Mouse (Mus musculus) frontal cortex, postnatal 14 days (tissue): ENCODE results near the gene Trappc3.

Experiments used
- DNase-seq, 2 experiments: peaks; one replicate each; pipeline ENCODE4 v3.0.0; 2022; ENCODE audit warnings: low spot score in 2 of 2

The Trappc3 gene

GRCm38 (mm10) chr4:126251655-126252254, 10.4 kb upstream of the Trappc3 start:
- no peak for DNase-seq

- DNase-seq, result no peak
Observed at GRCm38 (mm10) chr4:126252411-126253237, 9.5 kb upstream of the Trappc3 start.

DNA sequence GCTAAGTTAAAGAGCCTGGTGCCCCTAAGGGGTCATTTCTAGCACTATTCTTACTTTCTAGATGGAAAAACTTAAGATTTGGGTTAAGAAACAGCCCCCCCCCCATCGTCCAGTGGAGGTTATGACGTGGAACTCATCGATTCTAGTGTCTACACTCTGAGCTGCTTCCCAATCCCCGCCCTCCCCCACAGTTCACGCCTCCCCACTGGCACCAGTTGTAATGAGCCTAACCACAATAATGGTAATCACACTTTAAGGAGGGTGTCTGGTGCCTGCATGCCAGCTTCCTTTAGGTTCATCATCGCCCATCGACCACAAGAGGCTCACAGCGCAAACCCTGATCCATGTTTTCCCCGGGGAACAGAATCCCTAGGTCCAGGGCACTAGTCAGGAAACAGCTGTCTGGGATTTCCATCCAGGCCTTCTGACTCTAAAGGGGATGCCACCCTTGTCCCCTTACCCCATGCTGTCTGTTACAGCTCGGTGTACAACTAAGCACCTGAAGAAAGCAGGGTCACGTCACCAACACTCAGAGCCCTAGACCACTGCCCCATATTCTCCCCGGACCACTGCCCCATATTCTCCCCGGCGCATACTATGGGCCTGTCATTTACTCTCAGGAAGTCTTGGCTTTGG, 8.4 kb upstream of the Trappc3 start:
- DNase-seq, result no peak

DNA sequence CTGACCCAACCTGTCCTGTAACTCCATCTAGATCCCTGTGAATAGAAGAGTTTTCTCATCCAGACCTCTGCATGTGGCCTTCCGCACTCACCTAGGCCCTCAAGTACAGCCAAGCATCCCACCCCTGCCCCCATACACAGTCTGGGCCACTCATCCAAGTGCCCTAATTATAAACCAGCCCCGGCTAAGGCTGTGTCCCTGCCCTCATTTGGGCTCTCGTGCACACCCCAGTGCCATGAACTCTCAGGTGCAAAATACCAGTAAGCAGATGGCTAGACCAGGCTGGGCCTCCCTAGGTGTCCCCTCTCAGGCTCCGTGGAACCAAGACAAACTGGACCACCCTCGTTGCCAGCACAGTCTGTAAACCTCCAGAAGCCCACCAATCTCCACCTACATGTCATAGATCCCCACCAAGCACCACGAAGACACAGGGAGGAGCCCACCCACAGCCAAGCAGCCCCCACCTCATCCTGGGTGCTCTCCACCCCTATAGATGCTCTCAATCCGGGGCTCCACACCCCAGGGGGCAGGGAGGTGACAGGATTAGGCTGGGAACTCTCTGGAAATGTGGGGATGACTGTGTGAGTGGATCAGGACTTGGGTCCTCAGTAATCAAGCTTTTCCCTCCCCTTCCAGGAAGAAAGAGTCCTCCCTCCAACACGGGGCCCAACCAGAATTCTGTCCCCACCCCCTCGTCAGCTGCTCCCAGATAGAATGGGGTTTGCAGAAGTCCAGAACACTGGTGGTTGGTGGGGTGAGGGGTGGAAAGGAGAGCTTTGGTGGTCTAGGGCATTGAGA, 7.6 kb upstream of the Trappc3 start:
- no peak for DNase-seq

GRCm38 (mm10) chr4:126255113-126256001, 6.8 kb upstream of the Trappc3 start:
- DNase-seq, result no peak

- DNase-seq, result peak; percentile 77 to 78
Observed at GRCm38 (mm10) chr4:126256131-126256791, 5.9 kb upstream of the Trappc3 start, which contains the start of gene Map7d1. TSS of gene Map7d1 (minus strand) at chr4:126256343.

GRCm38 (mm10) chr4:126256967-126257881, 4.9 kb upstream of the Trappc3 start:
- DNase-seq, result no peak

DNA sequence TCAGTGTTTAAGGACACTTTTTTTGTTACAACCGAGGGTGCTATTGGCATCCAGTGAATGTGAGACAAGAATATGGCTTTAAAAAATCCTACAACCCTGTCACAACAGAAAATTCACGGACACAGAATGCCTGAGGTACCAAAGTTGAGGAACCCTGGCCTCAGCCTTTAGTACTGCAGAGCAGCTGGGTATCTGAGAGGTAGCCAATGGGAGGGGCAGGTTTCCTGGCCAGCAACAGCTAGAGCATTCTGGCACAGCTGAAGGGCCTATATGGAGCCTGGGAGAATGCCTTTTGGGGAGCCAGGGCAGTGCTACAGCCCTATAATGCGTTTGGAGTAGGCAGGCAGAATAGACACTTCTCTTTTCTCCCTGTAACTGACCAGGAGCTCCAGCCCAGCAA, 3.1 kb upstream of the Trappc3 start:
- DNase-seq, result no peak

DNA sequence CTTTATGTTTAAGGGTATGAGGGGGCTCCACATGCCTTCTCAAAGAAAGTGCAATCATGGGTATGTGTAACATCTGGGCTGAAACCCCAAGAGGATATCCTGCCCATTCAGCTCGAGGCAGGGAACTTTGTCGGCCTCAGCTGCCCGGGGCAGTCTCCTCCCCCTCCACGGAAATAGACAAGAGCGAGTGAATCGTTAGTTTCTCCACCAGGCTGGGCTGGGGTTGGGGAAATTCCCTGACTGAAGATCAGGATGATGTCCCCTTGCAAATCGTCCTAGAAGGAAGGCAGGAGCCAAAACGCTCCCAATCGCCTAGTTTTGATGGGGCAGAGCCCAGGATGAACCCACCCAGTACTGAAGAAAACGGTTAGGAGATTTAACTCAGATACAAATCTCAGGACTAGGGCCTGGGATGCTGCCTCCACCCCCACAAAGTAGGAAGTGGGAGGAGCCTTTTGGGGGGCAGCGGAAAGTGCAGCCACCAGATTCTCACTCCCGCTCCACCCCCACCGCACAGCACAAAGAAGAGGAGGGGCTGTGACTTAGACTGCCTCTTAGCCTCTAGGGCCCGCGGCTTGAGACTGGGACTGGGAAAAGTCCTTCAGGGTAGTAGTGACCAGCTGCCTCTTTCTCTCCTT, 2.5 kb upstream of the Trappc3 start:
- no peak for DNase-seq

- no peak for DNase-seq
Observed at GRCm38 (mm10) chr4:126260520-126261201, 1.5 kb upstream of the Trappc3 start.

DNA sequence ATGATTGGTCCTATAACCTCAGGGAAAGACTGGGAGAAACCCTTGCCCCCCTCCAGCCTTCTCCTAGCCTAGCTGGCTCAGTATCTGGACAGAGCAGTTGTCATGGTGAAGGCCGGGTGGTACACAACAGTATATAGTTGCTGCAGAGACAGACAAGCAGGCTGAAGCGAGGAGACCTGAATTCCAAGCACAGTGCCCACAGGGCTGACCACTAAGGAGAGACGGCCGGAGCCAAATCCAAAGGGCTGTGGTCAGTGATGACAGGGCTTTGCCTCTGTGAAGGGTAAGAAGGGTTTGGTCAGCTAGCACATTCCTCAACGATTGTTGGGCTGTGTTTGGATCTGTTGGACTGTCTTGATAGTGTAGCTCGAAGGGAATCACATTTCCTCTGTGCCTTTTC, 859 bp upstream of the Trappc3 start:
- no peak for DNase-seq

- DNase-seq, result no peak
Observed at GRCm38 (mm10) chr4:126261675-126262074, 450 bp upstream of the Trappc3 start.

GRCm38 (mm10) chr4:126269292-126269691, 7.2 kb downstream of the Trappc3 start:
- DNase-seq, result no peak

DNA sequence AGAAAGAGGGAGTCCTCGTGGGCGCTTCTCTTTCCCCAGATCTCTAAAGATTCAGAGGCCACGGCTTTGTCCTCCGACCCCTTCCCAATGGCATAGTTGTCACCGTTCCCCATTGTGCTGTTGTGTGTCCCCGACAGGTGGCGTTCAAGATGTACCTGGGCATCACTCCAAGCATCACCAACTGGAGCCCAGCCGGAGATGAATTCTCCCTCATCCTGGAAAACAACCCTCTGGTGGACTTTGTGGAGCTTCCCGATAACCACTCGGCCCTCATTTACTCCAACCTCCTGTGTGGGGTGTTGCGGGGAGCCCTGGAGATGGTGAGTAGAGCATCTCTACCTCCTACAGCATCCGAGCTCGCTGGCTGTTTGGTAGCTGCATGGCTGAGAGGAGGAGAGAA, 11.6 kb downstream of the Trappc3 start:
- no peak for DNase-seq

DNA sequence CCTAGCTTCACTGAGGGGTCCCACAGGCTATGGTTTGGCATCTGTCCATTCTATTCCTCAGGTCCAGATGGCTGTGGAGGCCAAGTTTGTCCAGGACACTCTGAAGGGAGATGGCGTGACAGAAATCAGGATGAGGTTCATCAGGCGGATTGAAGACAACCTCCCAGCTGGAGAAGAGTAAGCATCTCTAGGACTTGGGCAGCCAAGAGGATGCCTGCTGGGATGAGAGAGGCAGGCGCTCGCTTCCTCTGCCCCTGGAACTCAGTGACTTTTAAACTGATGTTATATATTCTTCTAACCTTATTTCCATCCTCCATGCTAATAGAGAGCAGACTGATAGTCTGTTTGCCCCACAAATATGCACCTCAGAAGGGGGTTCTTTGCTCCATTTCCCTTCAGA, 13.0 kb downstream of the Trappc3 start:
- no peak for DNase-seq

GRCm38 (mm10) chr4:126275681-126276131, 13.6 kb downstream of the Trappc3 start:
- DNase-seq, result no peak

- DNase-seq, result no peak
Observed at GRCm38 (mm10) chr4:126277906-126278564, 15.9 kb downstream of the Trappc3 start.

DNA sequence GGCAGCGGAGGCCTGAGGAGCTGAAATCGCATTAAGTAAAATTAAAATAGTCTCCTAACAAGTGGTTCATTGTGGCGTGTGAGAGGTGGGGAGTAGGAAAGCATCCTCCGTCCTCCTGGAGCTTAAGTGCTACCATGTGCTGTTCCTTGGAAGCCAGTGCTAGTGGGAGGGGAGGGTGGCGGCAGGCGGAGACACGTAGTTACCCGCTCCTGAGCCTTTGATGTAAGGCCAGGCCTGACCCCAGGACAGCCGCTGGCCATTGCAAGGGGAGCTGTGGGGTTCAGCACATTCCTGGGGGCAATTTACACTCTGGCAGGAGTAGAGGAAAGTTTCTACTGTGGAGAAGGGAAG, 16.4 kb downstream of the Trappc3 start:
- DNase-seq, result no peak
